Mouse (Mus musculus) MEL (cell line): ENCODE measurements at regions not wholly inside any gene's neighbourhood (a gene's known extent, or its start where the extent isn't known, plus 50 kb on each side); places are given as distances from the start of the nearest gene placed in this dataset.

Source experiments
- CTCF ChIP-seq, 3 experiments: IDR thresholded peaks in 2 of 3; conservative IDR thresholded peaks in 1 of 3; 2 replicates each; pipeline ENCODE4 v1.5.1; 2011 to 2012; ENCODE audit warnings: low read length in 3 of 3, low read depth in 2 of 3, mild to moderate bottlenecking in 2 of 3, improper control_type of control experiment in 1 of 3, inconsistent platforms in 1 of 3, mixed read lengths in 1 of 3, moderate library complexity in 1 of 3; ENCODE audit not compliant: control insufficient read depth in 1 of 3, insufficient read depth in 1 of 3, poor library complexity in 1 of 3, severe bottlenecking in 1 of 3
- E2F4 ChIP-seq: IDR thresholded peaks from 2 replicates; pipeline ENCODE4 v1.6.1; 2011; ENCODE audit warnings: low read depth, low read length, improper control_type of control experiment, borderline replicate concordance
- EP300 ChIP-seq, 2 experiments: IDR thresholded peaks; 2 replicates each; pipeline ENCODE4 v1.6.1; 2011; ENCODE audit warnings: improper control_type of control experiment in 2 of 2, low read length in 2 of 2, low read depth in 1 of 2, mild to moderate bottlenecking in 1 of 2
- GATA1 ChIP-seq: IDR thresholded peaks from 2 replicates; pipeline ENCODE4 v1.6.1; 2011; ENCODE audit warnings: low read depth, low read length, improper control_type of control experiment
- MAX ChIP-seq: IDR thresholded peaks from 2 replicates; pipeline ENCODE4 v1.6.1; 2011; ENCODE audit warnings: low read length, improper control_type of control experiment
- MEF2A ChIP-seq: IDR thresholded peaks from 2 replicates; pipeline ENCODE4 v1.6.1; 2014; ENCODE audit warnings: low read depth, mild to moderate bottlenecking, inconsistent platforms, low read length, improper control_type of control experiment; ENCODE audit not compliant: poor library complexity, insufficient replicate concordance, severe bottlenecking; ENCODE audit errors: extremely low read depth
- POLR2A ChIP-seq, 2 experiments: IDR thresholded peaks; 2 replicates each; pipeline ENCODE4 v1.6.1; 2011 to 2012; ENCODE audit warnings: low read length in 2 of 2, mild to moderate bottlenecking in 2 of 2, control low read depth in 1 of 2, improper control_type of control experiment in 1 of 2, low read depth in 1 of 2, moderate library complexity in 1 of 2; ENCODE audit not compliant: control insufficient read depth in 1 of 2, insufficient read depth in 1 of 2, poor library complexity in 1 of 2
- POLR2AphosphoS2 ChIP-seq: IDR thresholded peaks from 2 replicates; pipeline ENCODE4 v1.6.1; 2011; ENCODE audit warnings: low read length, improper control_type of control experiment
- TAL1 ChIP-seq: IDR thresholded peaks from 2 replicates; pipeline ENCODE4 v1.6.1; 2012; ENCODE audit warnings: mild to moderate bottlenecking, inconsistent platforms, low read length, moderate library complexity, mixed read lengths
- USF1 ChIP-seq: IDR thresholded peaks from 2 replicates; pipeline ENCODE4 v1.6.1; 2014; ENCODE audit warnings: low read depth, mild to moderate bottlenecking, inconsistent platforms, low read length, improper control_type of control experiment, moderate library complexity
- USF2 ChIP-seq, 2 experiments: IDR thresholded peaks; 2 replicates each; pipeline ENCODE4 v1.6.1; 2011 to 2012; ENCODE audit warnings: improper control_type of control experiment in 2 of 2, low read length in 2 of 2, borderline replicate concordance in 1 of 2, inconsistent platforms in 1 of 2, low read depth in 1 of 2, mild to moderate bottlenecking in 1 of 2; ENCODE audit not compliant: insufficient read depth in 1 of 2
- ZC3H11A ChIP-seq: IDR thresholded peaks from 2 replicates; pipeline ENCODE4 v1.6.1; 2012; ENCODE audit warnings: low read depth, mild to moderate bottlenecking, inconsistent platforms, low read length, improper control_type of control experiment
- ZNF384 ChIP-seq: IDR thresholded peaks from 2 replicates; pipeline ENCODE4 v1.6.1; 2012; ENCODE audit warnings: low read depth, mild to moderate bottlenecking, inconsistent platforms, low read length, improper control_type of control experiment

DNA sequence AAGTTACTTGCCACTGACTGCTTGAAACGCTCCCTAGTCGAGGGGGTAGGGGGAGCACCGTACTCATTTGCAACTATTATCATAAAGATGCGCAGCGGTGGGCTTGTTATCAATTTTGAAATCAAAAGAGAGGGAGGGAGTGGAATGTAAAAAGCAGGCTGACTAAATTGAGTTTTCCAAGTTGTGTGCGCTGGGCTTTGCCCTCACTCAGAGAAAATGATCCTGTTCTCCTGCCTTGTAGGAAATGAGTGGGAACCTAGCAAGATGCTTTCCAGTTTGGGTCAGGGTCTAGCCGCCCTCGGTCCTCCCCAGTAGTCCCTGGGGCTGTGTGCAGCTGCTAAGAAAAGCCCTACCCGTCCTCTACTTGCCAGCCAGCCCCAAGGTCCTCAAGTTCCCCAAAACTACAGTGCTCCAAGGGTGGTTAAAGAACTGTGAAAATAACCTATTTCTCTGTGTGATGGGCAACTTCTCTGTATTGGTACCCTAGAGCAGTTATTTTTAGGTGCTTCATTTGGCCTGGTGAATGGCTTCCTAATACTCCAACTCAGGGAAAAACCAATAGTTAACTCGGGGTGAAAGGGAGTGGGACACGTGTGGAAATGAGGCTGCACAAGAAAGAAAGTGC lies 84.5 kb downstream of the Nr2f2 start:
- no peak for TF ChIP-seq GATA1
- TF ChIP-seq USF1, result no peak
- TF ChIP-seq CTCF (IDR thresholded peaks at IDR 0.05 in 2 of 3, conservative IDR thresholded peaks at IDR 0.05 in 1 of 3; ENCODE audit: control insufficient read depth in 1 of 3, insufficient read depth in 1 of 3, low read depth in 2 of 3, low read length in 3 of 3, poor library complexity in 1 of 3, severe bottlenecking in 1 of 3), result no peak
- TF ChIP-seq EP300 (IDR thresholded peaks at IDR 0.05; ENCODE audit: low read depth in 1 of 2, low read length in 2 of 2), result no peak
- no peak for TF ChIP-seq USF2 (IDR thresholded peaks at IDR 0.05; ENCODE audit: borderline replicate concordance in 1 of 2, insufficient read depth in 1 of 2, low read depth in 1 of 2, low read length in 2 of 2)
- no peak for TF ChIP-seq POLR2AphosphoS2
- TF ChIP-seq MEF2A, result no peak
- TF ChIP-seq ZNF384, result no peak
- TF ChIP-seq E2F4, result no peak
- TF ChIP-seq MAX, result no peak
- TF ChIP-seq POLR2A (IDR thresholded peaks at IDR 0.05; ENCODE audit: control insufficient read depth in 1 of 2, insufficient read depth in 1 of 2, low read depth in 1 of 2, low read length in 2 of 2, poor library complexity in 1 of 2), result no peak
- no peak for TF ChIP-seq ZC3H11A
- no peak for TF ChIP-seq TAL1
